Mouse (Mus musculus): ENCODE results near the gene Gm21976. TPM values are rescaled to one million over a fixed set of nuclear protein-coding genes. Genes with fewer than 3 reads are reported as not detected.
A peak's percentile ranks its signal among the peaks of the same experiment; 100 is the strongest.

Gene Gm21976
- polyA plus RNA-seq, 1 experiment from 2014 or later, result not detected

- Histone ChIP-seq H3K36me3 (ENCODE audit: control insufficient read depth, insufficient read depth, low read length) (no peaks in the 10 kb centered on the region), H3K9ac (ENCODE audit: low read depth, low read length) (no peak overlapping the region), H3K9me3 (ENCODE audit: control insufficient read depth, low read length) (no peaks in the 10 kb centered on the region), H3K27ac (replicated peaks; ENCODE audit: low read depth, low read length) (no peak overlapping the region), H3K4me1 (ENCODE audit: control insufficient read depth, insufficient read depth, low read length) (no peaks in the 10 kb centered on the region), H3K4me2 (ENCODE audit: low read depth, low read length) (no peak overlapping the region), H3K27me3 (replicated peaks; ENCODE audit: control insufficient read depth, insufficient read depth, low read length) (no peaks in the 10 kb centered on the region), H3K4me3 (ENCODE audit: low read depth, low read length) (no peak overlapping the region)
- 71% methylated on average over 12 of the region's 12 CpGs for WGBS
- DNase-seq (ENCODE audit: low spot score), result no peak
- ATAC-seq (ENCODE audit: low read depth), result no peak
Observed at GRCm38 (mm10) chr13:98280990-98281650, 1.4 kb downstream of the Gm21976 start.

DNA sequence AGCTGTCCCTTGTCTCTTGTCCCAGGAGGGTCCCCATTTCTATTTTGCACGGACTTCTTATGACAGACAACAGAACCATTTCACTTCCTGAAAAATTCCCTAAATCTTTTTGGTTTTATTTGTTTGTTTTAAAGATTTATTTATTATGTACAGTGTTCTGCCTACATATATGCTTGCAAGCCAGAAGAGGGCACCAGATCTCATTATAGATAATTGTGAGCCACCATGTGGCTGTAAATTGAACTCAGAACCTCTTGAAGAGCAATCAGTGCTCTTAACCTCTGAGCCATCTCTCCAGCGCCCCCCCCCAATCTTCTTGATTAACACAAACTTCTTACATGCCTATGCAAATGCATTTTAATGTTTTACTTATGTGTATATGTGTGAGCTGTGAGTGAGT lies 11.0 kb downstream of the Gm21976 start:
- DNase-seq (ENCODE audit: low spot score) (no peak), ATAC-seq (ENCODE audit: low read depth) (no peak)
- no peak overlapping the region for H3K27ac ChIP-seq (replicated peaks; ENCODE audit: low read depth, low read length)
- 26% methylated on average over 2 of the region's 2 CpGs for WGBS
- no peak overlapping the region for H3K9ac ChIP-seq (ENCODE audit: low read depth, low read length)
- H3K4me1 ChIP-seq (ENCODE audit: control insufficient read depth, insufficient read depth, low read length), result no peaks in the 10 kb centered on the region
- no peaks in the 10 kb centered on the region for H3K9me3 ChIP-seq (ENCODE audit: control insufficient read depth, low read length)
- H3K27me3 ChIP-seq (replicated peaks; ENCODE audit: control insufficient read depth, insufficient read depth, low read length), result no peaks in the 10 kb centered on the region
- no peaks in the 10 kb centered on the region for H3K36me3 ChIP-seq (ENCODE audit: control insufficient read depth, insufficient read depth, low read length)
- H3K4me3 ChIP-seq (ENCODE audit: low read depth, low read length), result no peak overlapping the region
- no peak overlapping the region for H3K4me2 ChIP-seq (ENCODE audit: low read depth, low read length)

DNA sequence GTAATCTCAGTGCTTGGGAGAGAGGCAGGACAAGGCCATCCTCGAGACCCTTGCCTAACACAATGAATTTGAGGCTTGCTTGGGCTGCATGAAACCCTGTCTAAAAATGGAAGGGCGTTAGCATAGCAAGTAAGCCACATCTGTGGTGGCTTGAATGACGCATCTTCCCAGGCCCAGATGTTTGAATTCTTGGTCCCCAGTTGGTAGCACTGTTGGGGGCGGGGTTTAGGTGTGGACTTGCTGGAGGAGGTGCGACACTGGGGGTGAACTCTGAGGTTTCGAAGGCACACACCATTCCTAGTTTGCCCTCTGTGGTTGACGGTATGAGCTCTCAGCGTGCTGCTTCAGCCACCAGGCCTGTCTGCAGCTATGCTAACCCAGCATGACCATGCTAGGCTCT lies 12.0 kb downstream of the Gm21976 start:
- no peak overlapping the region for H3K9ac ChIP-seq (ENCODE audit: low read depth, low read length)
- H3K27me3 ChIP-seq (replicated peaks; ENCODE audit: control insufficient read depth, insufficient read depth, low read length), result no peaks in the 10 kb centered on the region
- no peaks in the 10 kb centered on the region for H3K36me3 ChIP-seq (ENCODE audit: control insufficient read depth, insufficient read depth, low read length)
- ATAC-seq (ENCODE audit: low read depth) (no peak), DNase-seq (ENCODE audit: low spot score) (no peak)
- no peak overlapping the region for H3K4me3 ChIP-seq (ENCODE audit: low read depth, low read length)
- no peak overlapping the region for H3K4me2 ChIP-seq (ENCODE audit: low read depth, low read length)
- no peaks in the 10 kb centered on the region for H3K4me1 ChIP-seq (ENCODE audit: control insufficient read depth, insufficient read depth, low read length)
- 74% methylated on average over 8 of the region's 8 CpGs for WGBS
- no peaks in the 10 kb centered on the region for H3K9me3 ChIP-seq (ENCODE audit: control insufficient read depth, low read length)
- no peak overlapping the region for H3K27ac ChIP-seq (replicated peaks; ENCODE audit: low read depth, low read length)

DNA sequence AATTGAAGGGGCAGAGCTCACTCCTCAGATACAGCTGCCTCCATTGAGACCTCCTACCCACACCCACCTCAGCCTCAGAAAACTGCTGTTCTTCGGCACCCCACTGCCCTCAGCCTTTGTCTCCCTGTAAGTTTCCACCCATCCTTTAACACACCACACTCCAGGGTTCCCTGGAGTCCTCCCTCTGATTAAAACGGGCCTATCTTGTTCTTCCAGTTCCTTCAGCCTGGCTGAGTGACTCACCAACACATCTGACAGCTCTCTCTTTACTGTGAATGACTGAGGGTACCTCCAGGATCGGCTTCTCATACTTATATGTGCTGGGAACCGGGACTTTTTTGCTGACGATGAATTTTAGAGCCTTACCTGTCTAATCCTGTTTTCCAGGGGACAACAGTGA lies 16.4 kb downstream of the Gm21976 start:
- Histone ChIP-seq H3K4me3 (ENCODE audit: low read depth, low read length) (no peak overlapping the region), H3K36me3 (ENCODE audit: control insufficient read depth, insufficient read depth, low read length) (no peaks in the 10 kb centered on the region), H3K27me3 (replicated peaks; ENCODE audit: control insufficient read depth, insufficient read depth, low read length) (no peaks in the 10 kb centered on the region), H3K4me1 (ENCODE audit: control insufficient read depth, insufficient read depth, low read length) (no peaks in the 10 kb centered on the region), H3K27ac (replicated peaks; ENCODE audit: low read depth, low read length) (no peak overlapping the region), H3K4me2 (ENCODE audit: low read depth, low read length) (no peak overlapping the region), H3K9me3 (ENCODE audit: control insufficient read depth, low read length) (no peaks in the 10 kb centered on the region), H3K9ac (ENCODE audit: low read depth, low read length) (no peak overlapping the region)
- DNase-seq (ENCODE audit: low spot score) (peak; percentile 72), ATAC-seq (ENCODE audit: low read depth) (peak; percentile 68; the same call in 1 of the 2 replicates)
- WGBS, result 42% methylated on average over 5 of the region's 5 CpGs

DNA sequence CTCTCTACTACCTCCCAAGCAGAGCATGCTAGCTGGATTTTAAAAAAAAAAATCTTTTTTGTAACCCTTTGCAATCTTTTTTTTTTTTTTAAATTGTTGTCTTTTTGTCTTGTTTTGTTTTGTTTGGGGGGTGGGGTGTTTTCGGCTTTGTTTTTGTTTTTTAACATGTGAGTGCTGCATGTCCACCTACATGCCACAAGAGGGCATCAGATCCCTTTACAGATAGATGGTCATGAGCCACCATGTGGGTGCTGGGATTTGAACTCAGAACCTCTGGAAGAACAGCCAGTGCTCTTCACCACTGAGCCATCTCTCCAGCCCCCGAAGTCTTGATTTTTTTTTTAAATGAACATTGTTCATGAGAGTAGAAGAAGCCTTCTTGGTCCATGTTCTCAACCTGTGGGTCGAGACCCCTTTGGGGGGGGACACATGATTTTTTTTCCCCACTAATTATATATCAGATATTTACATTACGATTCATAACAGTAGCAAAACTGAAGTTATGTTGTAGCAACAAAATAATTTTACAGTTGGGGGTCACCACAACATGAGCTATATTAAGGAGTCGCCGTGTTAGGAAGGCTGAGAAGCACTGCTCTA lies 18.3 kb downstream of the Gm21976 start:
- Histone ChIP-seq H3K4me3 (ENCODE audit: low read depth, low read length) (no peak overlapping the region), H3K9me3 (ENCODE audit: control insufficient read depth, low read length) (no peaks in the 10 kb centered on the region), H3K27me3 (replicated peaks; ENCODE audit: control insufficient read depth, insufficient read depth, low read length) (no peaks in the 10 kb centered on the region), H3K4me1 (ENCODE audit: control insufficient read depth, insufficient read depth, low read length) (no peaks in the 10 kb centered on the region), H3K9ac (ENCODE audit: low read depth, low read length) (no peak overlapping the region), H3K27ac (replicated peaks; ENCODE audit: low read depth, low read length) (no peak overlapping the region), H3K36me3 (ENCODE audit: control insufficient read depth, insufficient read depth, low read length) (no peaks in the 10 kb centered on the region), H3K4me2 (ENCODE audit: low read depth, low read length) (no peak overlapping the region)
- 96% methylated on average over 6 of the region's 6 CpGs for WGBS
- no peak for ATAC-seq (ENCODE audit: low read depth)
- no peak for DNase-seq (ENCODE audit: low spot score)

GRCm38 (mm10) chr13:98298833-98299758 lies 19.4 kb downstream of the Gm21976 start:
- no peaks in the 10 kb centered on the region for H3K4me1 ChIP-seq (ENCODE audit: control insufficient read depth, insufficient read depth, low read length)
- no peak overlapping the region for H3K27ac ChIP-seq (replicated peaks; ENCODE audit: low read depth, low read length)
- DNase-seq (ENCODE audit: low spot score) (peak; percentile 90), ATAC-seq (ENCODE audit: low read depth) (peak; percentile 82)
- H3K27me3 ChIP-seq (replicated peaks; ENCODE audit: control insufficient read depth, insufficient read depth, low read length), result no peaks in the 10 kb centered on the region
- H3K36me3 ChIP-seq (ENCODE audit: control insufficient read depth, insufficient read depth, low read length), result no peaks in the 10 kb centered on the region
- no peaks in the 10 kb centered on the region for H3K9me3 ChIP-seq (ENCODE audit: control insufficient read depth, low read length)
- WGBS, result 51% methylated on average over 21 of the region's 21 CpGs
- no peak overlapping the region for H3K4me3 ChIP-seq (ENCODE audit: low read depth, low read length)
- H3K9ac ChIP-seq (ENCODE audit: low read depth, low read length), result peak overlapping the region; percentile 51; the same call in 1 of the 2 replicates
- H3K4me2 ChIP-seq (ENCODE audit: low read depth, low read length), result peak overlapping the region; percentile 40

DNA sequence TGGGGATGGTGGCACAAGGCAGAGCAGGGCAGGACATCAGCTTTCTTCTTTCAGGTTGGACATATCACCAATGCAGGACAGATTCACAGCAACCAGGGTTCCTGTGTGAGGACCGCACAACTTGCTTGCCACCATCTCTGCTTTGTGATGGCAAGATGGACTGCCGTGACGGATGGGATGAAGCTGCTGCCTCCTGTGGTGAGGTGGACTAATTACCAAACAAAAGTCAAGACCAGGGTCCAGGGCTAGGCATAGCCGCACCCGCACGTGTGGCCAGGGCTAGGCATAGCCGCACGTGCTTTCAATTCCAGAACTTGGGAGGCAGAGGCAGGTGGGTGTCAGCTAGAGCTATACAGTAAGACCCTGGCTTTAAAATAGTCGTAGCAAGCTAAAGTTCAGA lies 25.6 kb downstream of the Gm21976 start:
- Histone ChIP-seq H3K27me3 (replicated peaks; ENCODE audit: control insufficient read depth, insufficient read depth, low read length) (no peaks in the 10 kb centered on the region), H3K4me1 (ENCODE audit: control insufficient read depth, insufficient read depth, low read length) (no peaks in the 10 kb centered on the region), H3K9ac (ENCODE audit: low read depth, low read length) (no peak overlapping the region), H3K27ac (replicated peaks; ENCODE audit: low read depth, low read length) (no peak overlapping the region), H3K4me3 (ENCODE audit: low read depth, low read length) (no peak overlapping the region), H3K36me3 (ENCODE audit: control insufficient read depth, insufficient read depth, low read length) (peaks cover 20% of the 10 kb centered on the region), H3K4me2 (ENCODE audit: low read depth, low read length) (no peak overlapping the region), H3K9me3 (ENCODE audit: control insufficient read depth, low read length) (no peaks in the 10 kb centered on the region)
- ATAC-seq (ENCODE audit: low read depth), result no peak
- WGBS, result 90% methylated on average over 9 of the region's 9 CpGs
- no peak for DNase-seq (ENCODE audit: low spot score)

GRCm38 (mm10) chr13:98306393-98306792 lies 26.7 kb downstream of the Gm21976 start:
- DNase-seq (ENCODE audit: low spot score), result peak; percentile 55

More at GRCm38 (mm10) chr13:98306393-98306792, 26.7 kb downstream of the Gm21976 start:
- Histone ChIP-seq H3K4me1 (ENCODE audit: control insufficient read depth, insufficient read depth, low read length) (no peaks in the 10 kb centered on the region), H3K9ac (ENCODE audit: low read depth, low read length) (no peak overlapping the region), H3K36me3 (ENCODE audit: control insufficient read depth, insufficient read depth, low read length) (peaks cover 32% of the 10 kb centered on the region), H3K27me3 (replicated peaks; ENCODE audit: control insufficient read depth, insufficient read depth, low read length) (no peaks in the 10 kb centered on the region), H3K27ac (replicated peaks; ENCODE audit: low read depth, low read length) (no peak overlapping the region), H3K4me3 (ENCODE audit: low read depth, low read length) (no peak overlapping the region), H3K9me3 (ENCODE audit: control insufficient read depth, low read length) (no peaks in the 10 kb centered on the region), H3K4me2 (ENCODE audit: low read depth, low read length) (no peak overlapping the region)
- WGBS, result 35% methylated on average over 5 of the region's 5 CpGs
- ATAC-seq (ENCODE audit: low read depth), result peak; percentile 34; the same call in 1 of the 2 replicates

Measured in embryonic facial prominence, embryonic 14.5 days (tissue).